Mouse (Mus musculus) bone marrow, adult 2 months (tissue): ENCODE measurements around the gene Pes1.

ENCODE experiments used
- CTCF ChIP-seq: fragments of 200-500 bp; IDR thresholded peaks from 2 replicates; pipeline ENCODE4 v1.5.1; 2011; ENCODE audit warnings: low read length, control low read depth; ENCODE audit not compliant: control insufficient read depth, insufficient read depth
- POLR2A ChIP-seq: fragments of 200-500 bp; IDR thresholded peaks from 2 replicates; pipeline ENCODE4 v1.6.1; 2011; ENCODE audit warnings: low read depth, mild to moderate bottlenecking, control low read depth, low read length, borderline replicate concordance; ENCODE audit not compliant: control insufficient read depth

- TF ChIP-seq CTCF, result no peak
- no peak for TF ChIP-seq POLR2A
These were observed 63.3 kb downstream of the Pes1 start for GRCm38 (mm10) chr11:4027066-4027465.
